10 mouse cellular contexts compared by ENCODE assay signal in the genomic region with DNA sequence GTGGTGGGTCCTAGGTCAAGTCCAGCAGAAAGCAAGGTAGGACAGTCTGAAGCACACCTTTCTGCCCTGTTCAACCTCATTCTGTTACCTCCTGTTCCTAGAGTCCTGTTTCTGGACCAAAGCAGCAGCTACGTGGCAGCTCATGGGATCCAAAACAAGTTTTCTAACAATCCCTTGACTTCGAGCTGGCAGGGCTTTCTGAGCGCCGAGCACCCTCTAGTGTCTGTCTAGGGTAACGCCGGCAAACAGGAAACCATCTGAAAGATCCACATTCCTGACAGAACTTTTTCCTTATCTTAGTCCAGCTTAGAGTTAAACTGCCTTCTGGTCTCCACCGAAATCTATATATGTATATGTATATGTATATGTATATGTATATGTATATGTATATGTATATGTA. TPM values are rescaled to one million over a fixed set of nuclear protein-coding genes. Genes with fewer than 3 reads are reported as not detected.
DNase-seq lines count a peak whose midpoint lies in the region; TF ChIP-seq lines count a peak whose summit lies in the region.
"Had no signal": no experiment of that assay in that cellular context is flagged by ENCODE, and none has a peak within 500 bp of the region (broad histone marks: within the 10 kb centered on the region; RNA-seq: fewer than 3 reads in every experiment).

No protein-coding gene starts in this region.

- H3K4me3 ChIP-seq in heart, adult 2 months: no peak overlapping the region
- no peak overlapping the region for H3K4me3 ChIP-seq in lung, adult 2 months (replicated peaks; ENCODE audit: extremely low read depth, low read depth, low read length)
- H3K4me3 ChIP-seq: liver, embryonic 15.5 days had no signal

- peaks cover 1% of the 10 kb centered on the region; the same call in 1 of the 2 replicates for H3K27me3 ChIP-seq in heart, adult 2 months (ENCODE audit: control insufficient read depth, insufficient read depth, low read length)

- no peak for TF ChIP-seq EP300 in heart, adult 2 months (IDR thresholded peaks at IDR 0.05; ENCODE audit: insufficient read depth, low read depth, low read length)

- H3K4me1 ChIP-seq in heart, adult 2 months (ENCODE audit: control insufficient read depth, insufficient read depth, low read length): no peaks in the 10 kb centered on the region
- no peaks in the 10 kb centered on the region for H3K4me1 ChIP-seq in lung, adult 2 months (ENCODE audit: control insufficient read depth, insufficient read depth, low read length)
- H3K4me1 ChIP-seq: liver, embryonic 15.5 days had no signal

- 2% methylated on average over 7 of the region's 7 CpGs for WGBS in heart, adult 2 months
- WGBS in lung, adult 2 months: 2% methylated on average over 7 of the region's 7 CpGs

- no peaks in the 10 kb centered on the region for H3K79me2 ChIP-seq in heart, adult 2 months (replicated peaks; ENCODE audit: control insufficient read depth, insufficient read depth, low read length)

- intact Hi-C loops in heart, adult 2 months (cut with DNase I): loop anchor here (1.0 kb wide), 1 partner anchor 95 kb away; no protein-coding TSS in a partner anchor
- intact Hi-C loops in gastrocnemius, postnatal 14 days (cut with DNase I; ENCODE audit: low total_unique reads): no loop called here

- DNase-seq in heart, adult 2 months: peak; percentile 15 to 60
- no peak for DNase-seq in heart, adult 8-10 months (ENCODE audit: low spot score)
- DNase-seq in right cerebral cortex, adult 18-20 months: peak; percentile 19
- no peak for DNase-seq in right cerebral cortex, postnatal 25 days
- DNase-seq in adrenal gland, postnatal 25 days: peak; percentile 53
- DNase-seq in gastrocnemius, postnatal 14 days: peak; percentile 32
- peak; percentile 31 for DNase-seq in lung, adult 2 months
- peak; percentile 21 for DNase-seq in thymus, postnatal 14 days

- no peaks in the 10 kb centered on the region for H3K36me3 ChIP-seq in heart, adult 2 months (ENCODE audit: control insufficient read depth, insufficient read depth, low read length)
- H3K36me3 ChIP-seq: liver, embryonic 15.5 days had no signal

- no peak overlapping the region for H3K9ac ChIP-seq in heart, adult 2 months (ENCODE audit: low read depth, low read length)
- H3K9ac ChIP-seq: liver, embryonic 15.5 days had no signal

- TF ChIP-seq CTCF in heart, adult 2 months (IDR thresholded peaks at IDR 0.05): peak; percentile 79
- TF ChIP-seq CTCF in lung, adult 2 months (IDR thresholded peaks at IDR 0.05; ENCODE audit: insufficient read depth, low read length): peak; percentile 84

- no peak overlapping the region for H3K27ac ChIP-seq in heart, adult 2 months
- H3K27ac ChIP-seq: liver, embryonic 15.5 days had no signal

- no peak for TF ChIP-seq POLR2A in heart, adult 2 months (IDR thresholded peaks at IDR 0.05; ENCODE audit: insufficient read depth, low read depth, low read length)
- TF ChIP-seq POLR2A in lung, adult 2 months (IDR thresholded peaks at IDR 0.05; ENCODE audit: borderline replicate concordance, extremely low read depth, low read depth, low read length): no peak

RNA-seq across cellular contexts. Expression of a gene that starts 31.0 kb away (rescaled TPM):
- not detected for total RNA-seq in heart, adult 2 months (2021)
- polyA plus RNA-seq in heart, adult 2 months (2012; rRNA removed): not detected in 2 replicates
- not detected for total RNA-seq in heart, adult 8-10 months (2022)
- 202 and 263 TPM in 2 replicates for total RNA-seq in adrenal gland, postnatal 25 days (2021)
- total RNA-seq in gastrocnemius, postnatal 14 days (2021): under 1 TPM; 0.49 to 0.59 TPM
- polyA plus RNA-seq in lung, adult 2 months (2012; rRNA removed): 0.14 TPM in 1 of 2 replicates, not detected in the other
- polyA plus RNA-seq: liver, embryonic 15.5 days had no signal

RNA-seq across cellular contexts. Expression of a gene that starts 41.5 kb away (rescaled TPM):
- not detected for total RNA-seq in heart, adult 2 months (2021)
- polyA plus RNA-seq in heart, adult 2 months (2012; rRNA removed): not detected in 2 replicates
- not detected for total RNA-seq in heart, adult 8-10 months (2022)
- total RNA-seq in adrenal gland, postnatal 25 days (2021): 84.9 and 94.6 TPM in 2 replicates
- total RNA-seq in gastrocnemius, postnatal 14 days (2021): under 1 TPM; 0.71 to 0.74 TPM
- polyA plus RNA-seq in lung, adult 2 months (2012; rRNA removed): 0.18 and 0.44 TPM in 2 replicates
- polyA plus RNA-seq: liver, embryonic 15.5 days had no signal

RNA-seq across cellular contexts. Expression of a gene that starts 46.1 kb away (rescaled TPM):
- not detected for total RNA-seq in heart, adult 2 months (2021)
- polyA plus RNA-seq in heart, adult 2 months (2012; rRNA removed): not detected in 2 replicates
- total RNA-seq in heart, adult 8-10 months (2022): not detected
- total RNA-seq in adrenal gland, postnatal 25 days (2021): not detected in 2 replicates
- not detected for total RNA-seq in gastrocnemius, postnatal 14 days (2021)
- 1.4 TPM in 1 of 2 replicates, not detected in the other for polyA plus RNA-seq in lung, adult 2 months (2012; rRNA removed)
- polyA plus RNA-seq: liver, embryonic 15.5 days; stomach, embryonic 16.5 days had no signal

RNA-seq across cellular contexts. Expression of a gene that starts 46.2 kb away (rescaled TPM):
- not detected for total RNA-seq in heart, adult 2 months (2021)
- polyA plus RNA-seq in heart, adult 2 months (2012; rRNA removed): not detected in 2 replicates
- not detected for total RNA-seq in heart, adult 8-10 months (2022)
- 54.7 and 58.6 TPM in 2 replicates for total RNA-seq in adrenal gland, postnatal 25 days (2021)
- total RNA-seq in gastrocnemius, postnatal 14 days (2021): 1 to 10 TPM; 1.5 to 1.6 TPM
- polyA plus RNA-seq in lung, adult 2 months (2012; rRNA removed): 0.52 and 1.1 TPM in 2 replicates

RNA-seq across cellular contexts. Expression of a gene that starts 52.1 kb away (rescaled TPM):
- total RNA-seq in heart, adult 2 months (2021): not detected
- polyA plus RNA-seq in heart, adult 2 months (2012; rRNA removed): not detected in 2 replicates
- not detected for total RNA-seq in heart, adult 8-10 months (2022)
- total RNA-seq in adrenal gland, postnatal 25 days (2021): 74.4 and 78.8 TPM in 2 replicates
- total RNA-seq in gastrocnemius, postnatal 14 days (2021): under 1 TPM; 0.43 to 0.75 TPM
- polyA plus RNA-seq in lung, adult 2 months (2012; rRNA removed): 8.1 and 8.2 TPM in 2 replicates

Comparison
In these comparisons a context has a peak if more than half of its experiments do, and no peak if none do; other contexts are left out.
1. DNase-seq: peak in heart, adult 2 months (2 of 2), right cerebral cortex, adult 18-20 months (single experiment), adrenal gland, postnatal 25 days (single experiment), gastrocnemius, postnatal 14 days (single experiment), lung, adult 2 months (single experiment) and thymus, postnatal 14 days (single experiment); none in heart, adult 8-10 months (single experiment) and right cerebral cortex, postnatal 25 days (single experiment).
2. RNA of a gene that starts 31.0 kb away (total RNA-seq): 202 to 263 TPM in adrenal gland, postnatal 25 days; 0.49 to 0.59 TPM in gastrocnemius, postnatal 14 days, not detected in heart, adult 2 months and not detected in heart, adult 8-10 months; every median in the first group is over 100 times any median in the second.
3. RNA of a gene that starts 41.5 kb away (total RNA-seq): 84.9 to 94.6 TPM in adrenal gland, postnatal 25 days; 0.71 to 0.74 TPM in gastrocnemius, postnatal 14 days, not detected in heart, adult 2 months and not detected in heart, adult 8-10 months; every median in the first group is over 10 times any median in the second.